Mouse (Mus musculus) retina, embryonic 14.5 days (tissue): ENCODE results near the gene Myh1.
A peak's percentile ranks its signal among the peaks of the same experiment; 100 is the strongest.

Experiments
- DNase-seq: peaks from one replicate; pipeline ENCODE4 v3.0.0-alpha.2; 2015; ENCODE audit warnings: low spot score

Myh1 gene

DNA sequence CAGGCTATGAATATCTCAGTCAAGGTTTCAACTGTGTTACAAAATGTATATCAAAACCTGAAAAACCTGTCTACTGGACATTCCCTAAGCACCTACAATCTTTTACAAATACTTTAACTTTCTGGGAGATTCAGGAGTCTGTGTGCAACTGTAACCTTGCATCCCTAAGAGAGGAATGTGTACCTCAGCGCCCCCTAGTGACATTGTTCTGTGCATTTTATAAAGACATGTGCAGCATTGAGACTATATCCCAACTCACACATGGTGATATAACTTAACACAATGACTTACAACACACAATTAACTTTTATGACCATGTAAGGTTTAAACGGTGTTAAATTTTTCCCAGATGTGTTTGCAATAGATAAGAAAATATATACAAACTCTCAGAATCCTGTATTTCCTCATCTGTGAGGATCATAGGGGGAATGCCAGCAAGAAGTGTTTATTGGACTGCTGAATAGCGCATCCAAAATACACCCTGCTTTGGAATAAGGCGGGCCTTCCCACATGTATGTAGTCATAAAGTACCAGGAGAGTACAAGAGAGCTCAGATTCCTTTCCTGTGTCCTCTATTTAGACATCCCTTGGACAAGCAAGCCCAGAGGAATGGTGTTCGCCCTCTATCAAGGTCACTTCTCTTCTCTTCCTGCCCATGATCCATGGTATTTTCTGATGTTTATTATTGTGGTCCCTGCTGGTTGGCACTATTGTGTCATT lies 35.9 kb downstream of the Myh1 start:
- peak; percentile 77 for DNase-seq

DNA sequence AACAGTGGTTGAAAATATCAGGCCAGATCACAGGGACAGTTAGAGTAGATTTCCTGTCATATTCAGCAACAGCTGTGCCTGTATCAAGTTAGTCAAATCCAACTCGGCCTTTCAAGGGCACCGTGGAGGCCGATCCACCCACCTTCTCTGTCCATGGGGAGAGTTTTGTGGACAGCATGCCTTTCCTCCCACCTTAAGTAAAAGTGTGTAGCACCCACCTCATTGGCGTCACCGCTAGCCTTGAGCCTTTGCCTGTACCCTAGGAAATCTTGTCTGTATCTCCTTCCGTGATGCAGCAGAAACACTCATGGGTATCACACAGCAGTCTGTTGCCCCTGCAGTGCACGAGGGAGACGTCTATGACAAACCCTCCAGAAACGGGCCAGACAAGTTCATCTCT lies 36.9 kb downstream of the Myh1 start:
- DNase-seq = no peak

DNA sequence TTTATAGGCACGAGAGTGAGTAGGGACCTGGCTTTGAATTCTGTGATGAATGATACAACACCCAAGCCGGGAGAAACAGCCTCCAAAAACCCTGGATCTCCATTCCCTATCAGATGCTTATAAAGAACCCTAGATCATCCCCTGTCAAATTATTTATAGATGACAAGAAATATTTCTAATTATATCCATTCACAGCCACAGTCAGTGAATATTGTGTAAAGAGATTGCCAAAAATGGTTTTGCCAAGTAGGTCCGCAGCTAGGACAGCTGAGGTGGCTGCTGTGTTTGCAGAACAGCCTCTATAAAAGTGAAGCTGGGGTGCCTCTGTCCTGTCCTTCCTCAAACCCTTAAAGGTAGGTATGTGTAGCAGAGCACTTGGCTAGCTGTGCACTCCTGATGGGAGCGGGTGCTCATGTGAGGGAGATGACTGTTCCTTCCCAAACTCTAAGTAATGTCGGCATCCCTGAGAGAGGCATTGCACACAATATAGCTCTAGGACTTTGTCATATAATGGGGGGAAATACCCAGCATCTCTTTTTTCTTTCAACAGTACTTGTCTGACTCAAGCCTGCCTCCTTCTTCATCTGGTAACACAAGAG lies 37.7 kb downstream of the Myh1 start, which contains the start of gene Myh4:
Myh4 (plus strand) TSS at position 549 of the 599 bp plus-strand sequence.
- no peak for DNase-seq

DNA sequence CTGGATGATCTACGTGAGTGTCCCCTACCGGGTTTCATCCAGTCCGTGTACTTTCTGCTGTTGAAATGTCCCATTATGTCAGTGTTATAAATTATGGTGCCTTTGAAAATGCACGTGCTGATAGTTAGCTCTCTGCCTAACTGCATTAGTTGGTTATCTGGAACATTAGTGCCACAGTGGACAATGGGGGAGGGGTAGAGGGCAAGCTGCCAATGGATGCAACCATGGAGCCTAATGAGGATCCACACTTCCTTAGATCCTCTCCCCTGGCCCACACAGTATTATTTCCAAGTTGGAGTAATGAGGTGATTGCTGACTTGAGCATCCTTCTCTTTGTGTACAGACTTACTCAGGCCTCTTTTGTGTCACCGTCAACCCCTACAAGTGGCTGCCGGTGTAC lies 41.2 kb downstream of the Myh1 start:
- no peak for DNase-seq

DNA sequence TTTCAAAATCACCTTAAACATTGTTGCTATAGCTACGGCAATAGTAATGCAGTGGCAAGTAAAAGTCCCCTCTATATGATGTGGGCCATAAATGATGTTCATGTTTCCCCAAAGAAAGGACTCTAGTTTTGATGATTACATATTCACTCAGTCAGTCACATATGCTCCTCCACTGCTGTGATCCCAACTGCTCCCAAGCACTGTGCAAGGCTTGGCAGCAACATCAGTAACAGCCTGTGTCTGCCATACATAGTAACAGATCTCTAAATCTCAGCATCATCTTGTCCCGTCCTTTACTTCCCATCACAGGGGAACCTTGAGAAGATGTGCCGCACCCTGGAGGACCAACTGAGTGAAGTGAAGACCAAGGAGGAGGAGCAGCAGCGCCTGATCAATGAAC lies 53.8 kb downstream of the Myh1 start:
- DNase-seq = no peak

DNA sequence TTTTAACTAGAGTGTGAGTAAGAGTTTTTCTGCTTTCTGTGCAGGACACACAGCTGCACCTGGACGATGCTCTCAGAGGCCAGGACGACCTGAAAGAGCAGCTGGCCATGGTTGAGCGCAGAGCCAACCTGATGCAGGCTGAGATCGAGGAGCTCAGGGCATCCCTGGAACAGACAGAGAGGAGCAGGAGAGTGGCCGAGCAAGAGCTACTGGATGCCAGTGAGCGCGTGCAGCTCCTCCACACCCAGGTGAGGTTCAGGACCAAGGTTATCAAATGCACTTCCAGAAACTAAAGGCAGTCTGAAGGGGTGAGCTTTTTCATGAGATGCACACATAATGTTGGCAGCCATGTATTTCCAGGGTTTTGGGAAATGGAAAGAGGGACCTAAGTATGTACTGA lies 57.2 kb downstream of the Myh1 start:
- DNase-seq = no peak

DNA sequence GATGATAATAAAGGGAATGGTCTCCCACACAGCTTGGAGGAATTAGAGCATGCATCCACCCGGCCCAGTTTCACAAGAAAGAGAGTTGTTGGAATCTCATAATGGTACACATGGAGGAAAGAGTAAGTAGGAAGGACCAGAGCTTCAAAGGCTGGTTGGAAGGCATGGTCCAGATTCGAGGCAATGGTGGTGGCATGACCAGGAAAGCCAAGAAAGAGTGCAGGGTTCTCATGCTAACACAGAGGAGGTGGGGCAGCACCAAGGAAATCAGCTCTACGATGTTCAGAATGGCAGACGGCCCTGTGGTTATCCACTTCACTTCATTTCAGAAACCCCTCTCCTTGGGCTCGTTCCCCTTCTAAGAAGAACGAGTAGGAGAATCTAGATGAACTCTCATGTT lies 61.1 kb downstream of the Myh1 start:
- no peak for DNase-seq
